Mouse (Mus musculus): ENCODE results near the gene Tmem206. TPM values are rescaled to one million over a fixed set of nuclear protein-coding genes. Genes with fewer than 3 reads are reported as not detected.
A peak's percentile ranks its signal among the peaks of the same experiment; 100 is the strongest.

Tmem206 gene
- polyA plus RNA-seq, 1 experiment from 2014 or later, result 6.7 TPM

DNA sequence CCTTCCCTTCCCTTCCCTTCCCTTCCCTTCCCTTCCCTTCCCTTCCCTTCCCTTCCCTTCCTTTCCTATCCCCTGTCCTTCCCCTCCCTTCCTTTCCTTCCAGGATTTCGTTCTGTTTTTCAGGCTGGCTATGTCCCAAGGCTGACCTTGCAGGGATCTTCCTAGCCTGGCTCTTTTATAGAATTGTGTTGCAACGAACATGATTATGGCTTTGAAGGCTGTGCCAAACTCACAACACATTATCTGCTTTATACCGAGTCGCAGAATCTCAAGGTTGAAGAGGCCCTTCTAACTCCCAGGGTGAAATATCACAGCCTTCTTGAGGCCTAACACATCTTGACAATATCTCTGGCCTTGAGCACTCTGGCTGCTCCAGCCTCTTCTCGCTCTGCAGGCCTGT lies 7.0 kb upstream of the Tmem206 start:
- no peaks in the 10 kb centered on the region for H3K4me1 ChIP-seq (replicated peaks; ENCODE audit: control insufficient read depth, insufficient read depth)
- no peak for DNase-seq (ENCODE audit: low spot score)
- no peak overlapping the region for H3K4me3 ChIP-seq (ENCODE audit: low read depth, low read length)
- H3K27ac ChIP-seq (replicated peaks), result no peak overlapping the region
- WGBS, result 34% methylated on average over 5 of the region's 5 CpGs
- no peaks in the 10 kb centered on the region for H3K36me3 ChIP-seq (ENCODE audit: control insufficient read depth, insufficient read depth, low read length)
- H3K27me3 ChIP-seq (ENCODE audit: control insufficient read depth, insufficient read depth, low read length), result no peaks in the 10 kb centered on the region
- H3K9me3 ChIP-seq (ENCODE audit: control insufficient read depth, low read length), result no peaks in the 10 kb centered on the region
- no peak overlapping the region for H3K4me2 ChIP-seq (replicated peaks; ENCODE audit: low read depth)
- ATAC-seq (ENCODE audit: low FRiP score, low TSS enrichment), result no peak
- no peak for TF ChIP-seq EP300 (optimal IDR thresholded peaks at IDR 0.05)
- TF ChIP-seq CTCF (IDR thresholded peaks at IDR 0.05; ENCODE audit: low read depth), result no peak
- no peak overlapping the region for H3K9ac ChIP-seq (ENCODE audit: low read length)

GRCm38 (mm10) chr1:191323381-191323780 lies 2.3 kb upstream of the Tmem206 start:
- no peaks in the 10 kb centered on the region for H3K36me3 ChIP-seq (ENCODE audit: control insufficient read depth, insufficient read depth, low read length)
- H3K4me1 ChIP-seq (replicated peaks; ENCODE audit: control insufficient read depth, insufficient read depth), result peaks cover 4% of the 10 kb centered on the region
- DNase-seq (ENCODE audit: low spot score) (no peak), ATAC-seq (ENCODE audit: low FRiP score, low TSS enrichment) (no peak)
- no peaks in the 10 kb centered on the region for H3K27me3 ChIP-seq (ENCODE audit: control insufficient read depth, insufficient read depth, low read length)
- no peak overlapping the region for H3K27ac ChIP-seq (replicated peaks)
- 86% methylated on average over 3 of the region's 3 CpGs for WGBS
- H3K9me3 ChIP-seq (ENCODE audit: control insufficient read depth, low read length), result no peaks in the 10 kb centered on the region
- H3K4me2 ChIP-seq (replicated peaks; ENCODE audit: low read depth), result no peak overlapping the region
- no peak overlapping the region for H3K9ac ChIP-seq (ENCODE audit: low read length)
- TF ChIP-seq CTCF (IDR thresholded peaks at IDR 0.05; ENCODE audit: low read depth), result no peak
- no peak for TF ChIP-seq EP300 (optimal IDR thresholded peaks at IDR 0.05)
- no peak overlapping the region for H3K4me3 ChIP-seq (ENCODE audit: low read depth, low read length)

DNA sequence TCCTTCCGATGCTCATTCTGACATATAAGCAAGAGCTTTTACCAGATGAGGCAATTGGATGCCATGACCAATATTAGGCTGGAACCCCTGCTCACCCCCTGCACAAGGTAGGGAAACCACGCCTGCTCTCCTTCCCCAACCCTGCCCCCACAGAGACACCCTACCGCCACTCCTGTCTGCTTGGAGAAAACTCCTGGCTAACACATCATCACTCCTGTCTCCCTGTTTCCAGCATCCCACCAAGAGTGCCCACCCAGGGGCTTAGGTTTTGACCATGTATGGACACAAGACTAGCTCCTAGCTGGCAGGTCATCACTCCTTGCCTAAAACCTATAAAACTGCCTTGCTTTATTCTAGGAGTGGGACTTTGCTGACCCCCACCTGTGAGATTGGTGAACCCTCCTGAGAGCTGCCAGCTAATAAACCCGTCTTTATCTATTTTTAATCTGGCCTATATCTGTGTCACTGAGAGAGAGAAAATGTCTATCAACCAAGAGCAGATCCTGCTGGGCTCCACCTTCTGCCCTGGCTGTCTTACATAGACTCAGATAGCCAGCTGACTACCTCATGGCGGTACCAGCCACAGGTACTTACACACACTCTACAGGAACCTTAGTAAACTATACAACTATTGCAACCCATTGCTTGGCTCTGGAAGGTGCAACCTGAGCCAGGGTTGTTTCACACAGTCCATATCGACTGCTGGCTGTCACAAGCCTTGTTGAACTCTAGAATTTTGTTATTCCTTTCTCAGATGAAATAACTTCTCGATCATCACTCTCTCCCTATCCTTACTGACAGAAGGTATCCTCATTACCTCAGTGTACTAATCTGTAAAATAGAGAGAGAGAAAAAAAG lies 750 bp upstream of the Tmem206 start:
- Histone ChIP-seq H3K27ac (replicated peaks) (no peak overlapping the region), H3K4me2 (replicated peaks; ENCODE audit: low read depth) (peak overlapping the region; percentile 93), H3K36me3 (ENCODE audit: control insufficient read depth, insufficient read depth, low read length) (no peaks in the 10 kb centered on the region), H3K27me3 (ENCODE audit: control insufficient read depth, insufficient read depth, low read length) (no peaks in the 10 kb centered on the region), H3K9me3 (ENCODE audit: control insufficient read depth, low read length) (no peaks in the 10 kb centered on the region), H3K4me3 (ENCODE audit: low read depth, low read length) (peak overlapping the region; percentile 68; the same call in 1 of the 2 replicates), H3K9ac (ENCODE audit: low read length) (no peak overlapping the region), H3K4me1 (replicated peaks; ENCODE audit: control insufficient read depth, insufficient read depth) (peaks cover 4% of the 10 kb centered on the region)
- DNase-seq (ENCODE audit: low spot score) (no peak), ATAC-seq (ENCODE audit: low FRiP score, low TSS enrichment) (peak; percentile 21; the same call in 1 of the 2 replicates)
- no peak for TF ChIP-seq CTCF (IDR thresholded peaks at IDR 0.05; ENCODE audit: low read depth)
- WGBS, result 76% methylated on average over 7 of the region's 7 CpGs

DNA sequence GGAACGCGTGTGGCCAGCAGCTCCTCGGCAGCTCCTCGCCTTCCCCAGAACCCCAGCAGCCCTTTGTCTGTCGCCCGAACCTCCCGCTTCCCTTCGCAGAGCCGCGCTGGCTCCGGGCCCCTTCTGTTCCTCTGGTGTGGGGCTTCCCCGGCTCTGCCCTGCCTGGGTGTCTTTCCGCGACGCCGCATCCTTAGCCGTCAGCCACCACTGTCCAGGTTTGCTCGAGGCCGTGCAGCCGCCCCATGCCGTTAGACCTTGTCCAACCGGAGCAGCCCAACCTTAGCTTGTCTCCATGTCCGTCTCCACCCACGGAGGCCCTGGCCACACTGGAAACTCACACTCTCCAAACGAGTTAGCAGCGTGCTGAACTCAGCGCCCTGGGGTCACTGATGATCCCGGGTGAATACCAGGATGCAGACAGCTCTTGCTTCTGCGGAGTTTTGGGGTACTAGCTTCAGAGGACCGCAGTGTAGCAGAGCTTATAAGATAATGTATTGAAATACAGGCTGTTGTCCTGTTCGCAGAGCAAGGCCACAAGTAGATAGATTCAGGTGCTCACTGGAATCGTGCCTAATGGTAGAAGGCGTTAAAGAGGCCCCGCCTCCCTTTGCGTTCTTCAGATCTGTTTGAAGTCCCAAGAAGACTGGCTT lies 646 bp downstream of the Tmem206 start:
- DNase-seq (ENCODE audit: low spot score) (peak; percentile 58), ATAC-seq (ENCODE audit: low FRiP score, low TSS enrichment) (peak; percentile 55)
- Histone ChIP-seq H3K36me3 (ENCODE audit: control insufficient read depth, insufficient read depth, low read length) (no peaks in the 10 kb centered on the region), H3K9me3 (ENCODE audit: control insufficient read depth, low read length) (no peaks in the 10 kb centered on the region), H3K27me3 (ENCODE audit: control insufficient read depth, insufficient read depth, low read length) (no peaks in the 10 kb centered on the region), H3K4me2 (replicated peaks; ENCODE audit: low read depth) (peak overlapping the region; percentile 93), H3K27ac (replicated peaks) (peak overlapping the region; percentile 13; the same call in 1 of the 2 replicates), H3K4me3 (ENCODE audit: low read depth, low read length) (peak overlapping the region; percentile 68), H3K9ac (ENCODE audit: low read length) (peak overlapping the region; percentile 65), H3K4me1 (replicated peaks; ENCODE audit: control insufficient read depth, insufficient read depth) (peaks cover 4% of the 10 kb centered on the region)
- WGBS, result 2% methylated on average over 30 of the region's 35 CpGs
- TF ChIP-seq CTCF (IDR thresholded peaks at IDR 0.05; ENCODE audit: low read depth) (no peak), EP300 (optimal IDR thresholded peaks at IDR 0.05) (no peak)

GRCm38 (mm10) chr1:191327258-191327657 lies 1.5 kb downstream of the Tmem206 start:
- H3K27ac ChIP-seq (replicated peaks), result no peak overlapping the region
- H3K4me1 ChIP-seq (replicated peaks; ENCODE audit: control insufficient read depth, insufficient read depth), result peaks cover 4% of the 10 kb centered on the region
- DNase-seq (ENCODE audit: low spot score) (no peak), ATAC-seq (ENCODE audit: low FRiP score, low TSS enrichment) (no peak)
- H3K36me3 ChIP-seq (ENCODE audit: control insufficient read depth, insufficient read depth, low read length), result no peaks in the 10 kb centered on the region
- WGBS, result 80% methylated on average over 8 of the region's 8 CpGs
- H3K4me3 ChIP-seq (ENCODE audit: low read depth, low read length), result no peak overlapping the region
- TF ChIP-seq CTCF (IDR thresholded peaks at IDR 0.05; ENCODE audit: low read depth) (no peak), EP300 (optimal IDR thresholded peaks at IDR 0.05) (no peak)
- H3K27me3 ChIP-seq (ENCODE audit: control insufficient read depth, insufficient read depth, low read length), result no peaks in the 10 kb centered on the region
- H3K9me3 ChIP-seq (ENCODE audit: control insufficient read depth, low read length), result no peaks in the 10 kb centered on the region
- H3K9ac ChIP-seq (ENCODE audit: low read length), result no peak overlapping the region
- H3K4me2 ChIP-seq (replicated peaks; ENCODE audit: low read depth), result peak overlapping the region; percentile 93

DNA sequence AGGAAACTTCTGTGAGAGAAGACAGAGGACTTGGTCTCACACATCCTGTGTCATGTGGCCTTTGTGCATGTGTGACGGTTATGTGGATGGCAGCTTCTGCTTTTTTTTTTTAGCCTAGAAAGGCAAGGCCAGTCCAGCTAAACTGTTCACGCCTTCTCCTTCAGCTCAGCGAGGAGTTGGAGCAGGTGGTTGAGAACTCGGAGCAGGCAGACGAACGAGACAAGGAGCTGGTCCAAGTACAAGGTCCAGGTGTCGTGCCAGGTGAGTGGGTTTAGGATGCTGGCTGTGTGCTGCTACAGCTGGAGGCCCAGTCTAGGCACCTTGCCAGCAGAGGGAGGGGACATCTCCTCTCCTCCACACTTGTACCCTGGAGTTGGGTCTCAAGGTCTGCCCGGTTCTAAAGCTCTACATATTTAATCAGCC lies 2.3 kb downstream of the Tmem206 start:
- no peak overlapping the region for H3K9ac ChIP-seq (ENCODE audit: low read length)
- peak; percentile 13; the same call in 1 of the 2 replicates for ATAC-seq (ENCODE audit: low FRiP score, low TSS enrichment)
- H3K4me1 ChIP-seq (replicated peaks; ENCODE audit: control insufficient read depth, insufficient read depth), result peaks cover 4% of the 10 kb centered on the region
- no peaks in the 10 kb centered on the region for H3K36me3 ChIP-seq (ENCODE audit: control insufficient read depth, insufficient read depth, low read length)
- no peaks in the 10 kb centered on the region for H3K9me3 ChIP-seq (ENCODE audit: control insufficient read depth, low read length)
- peak; percentile 62 for DNase-seq (ENCODE audit: low spot score)
- no peaks in the 10 kb centered on the region for H3K27me3 ChIP-seq (ENCODE audit: control insufficient read depth, insufficient read depth, low read length)
- no peak overlapping the region for H3K4me2 ChIP-seq (replicated peaks; ENCODE audit: low read depth)
- TF ChIP-seq CTCF (IDR thresholded peaks at IDR 0.05; ENCODE audit: low read depth) (no peak), EP300 (optimal IDR thresholded peaks at IDR 0.05) (no peak)
- no peak overlapping the region for H3K27ac ChIP-seq (replicated peaks)
- 73% methylated on average over 8 of the region's 8 CpGs for WGBS
- H3K4me3 ChIP-seq (ENCODE audit: low read depth, low read length), result no peak overlapping the region

Measured in stomach, postnatal 0 days (tissue).